Mouse (Mus musculus) ZHBTc4 (cell line): Measurements from ENCODE around the gene Dip2b.
A peak's percentile ranks its signal among the peaks of the same experiment; 100 is the strongest.
"Not testable (repeated sequence)": the region's sequence is repeated elsewhere in the genome, so short reads cannot be mapped to it uniquely, and the experiment has no call there.

ENCODE experiments used
- DNase-seq: peaks from one replicate; pipeline ENCODE4 v3.0.0-alpha.2; 2011; ENCODE audit warnings: low read depth, low spot score

Dip2b gene

DNA sequence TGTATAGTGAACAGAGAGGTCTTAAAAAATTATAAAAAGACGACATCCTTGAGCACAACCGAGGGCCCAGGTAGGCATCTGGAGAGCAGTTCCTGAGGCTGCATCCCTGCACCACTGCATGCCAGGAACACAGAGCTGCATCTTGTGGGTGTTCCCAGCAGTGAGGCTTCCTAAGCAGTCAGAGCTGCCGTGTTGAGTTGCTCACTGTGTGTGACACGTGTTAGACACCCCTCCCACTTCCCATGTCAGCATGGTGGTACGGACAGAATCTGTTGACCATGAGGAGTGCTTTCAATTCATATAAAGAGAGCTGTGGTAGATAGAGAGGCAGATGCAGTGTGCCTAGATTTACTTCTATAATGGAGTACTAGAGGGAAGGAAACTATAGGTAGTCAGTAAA is 218.8 kb downstream of the Dip2b start:
- no peak for DNase-seq

DNA sequence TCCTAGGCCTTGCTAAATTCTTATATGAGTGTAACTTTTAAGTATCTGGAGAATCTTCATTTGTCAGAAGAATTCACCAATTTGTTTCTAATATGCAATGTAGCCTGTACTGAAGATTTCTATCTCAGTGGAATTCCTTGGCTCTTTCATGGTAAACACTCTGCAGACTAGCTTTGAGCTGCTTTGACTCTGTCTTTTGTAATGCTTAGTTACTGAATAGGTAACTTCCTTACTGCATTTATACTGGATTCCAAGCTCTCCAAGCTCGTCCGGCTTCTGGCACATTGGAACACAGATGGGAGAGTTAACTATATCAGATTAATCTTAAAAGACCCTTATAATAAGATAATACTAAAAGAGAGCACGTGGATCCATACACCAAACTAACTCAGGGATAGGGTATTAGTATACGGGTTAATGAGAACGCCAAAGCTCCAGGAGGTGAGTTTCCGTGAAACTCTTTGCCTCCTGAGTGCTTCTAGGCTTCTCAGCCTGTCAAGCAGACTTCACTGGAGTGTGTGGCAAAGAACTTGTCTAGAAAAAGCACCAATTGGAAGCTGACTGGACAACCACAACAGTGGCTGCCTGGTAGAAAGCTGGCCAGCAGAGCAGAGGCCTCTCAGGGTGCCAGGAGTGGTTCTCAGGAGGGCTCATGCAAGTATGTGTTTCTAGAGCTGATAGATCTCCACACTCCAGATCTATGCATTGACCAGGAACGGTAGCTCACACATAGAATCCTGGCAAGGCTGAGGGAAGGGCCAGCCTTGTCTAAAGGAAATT is 220.4 kb downstream of the Dip2b start:
- peak; percentile 65 for DNase-seq

GRCm38 (mm10) chr15:100260351-100260750 is 221.9 kb downstream of the Dip2b start:
- not testable (repeated sequence) for DNase-seq

DNA sequence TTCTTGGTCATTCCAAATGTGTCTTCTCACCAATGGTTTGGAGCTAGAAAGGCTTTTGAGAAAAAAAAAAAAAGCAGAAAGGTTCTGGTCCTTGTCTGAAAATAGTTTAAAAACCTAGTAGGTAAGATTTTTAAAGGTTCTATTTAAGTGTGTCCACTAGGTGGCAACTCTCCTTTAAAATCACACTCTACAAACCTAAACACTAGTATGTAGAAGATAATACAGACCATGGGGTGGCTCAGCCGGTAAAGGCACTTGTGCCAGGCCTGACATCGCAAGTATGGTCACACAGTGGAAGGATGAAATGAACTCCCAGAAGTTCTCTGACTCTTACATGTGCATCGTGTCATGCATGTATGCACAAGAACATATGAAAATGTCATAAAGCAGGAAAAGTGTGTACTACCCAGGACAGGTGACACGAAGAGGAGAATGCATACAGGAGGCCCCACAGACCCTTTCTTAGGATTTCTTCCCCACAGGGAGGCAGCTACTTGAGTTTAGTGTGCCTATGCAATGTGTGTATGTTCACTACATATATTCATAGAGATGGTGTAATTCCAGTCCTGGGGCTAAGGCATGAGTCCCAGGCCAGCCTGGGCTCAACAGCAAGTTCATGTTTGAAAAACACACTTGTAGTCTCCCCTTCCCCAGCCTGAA is 224.9 kb downstream of the Dip2b start:
- DNase-seq: peak; percentile 66

- DNase-seq: no peak
Observed at GRCm38 (mm10) chr15:100265586-100266325, 227.3 kb downstream of the Dip2b start.

DNA sequence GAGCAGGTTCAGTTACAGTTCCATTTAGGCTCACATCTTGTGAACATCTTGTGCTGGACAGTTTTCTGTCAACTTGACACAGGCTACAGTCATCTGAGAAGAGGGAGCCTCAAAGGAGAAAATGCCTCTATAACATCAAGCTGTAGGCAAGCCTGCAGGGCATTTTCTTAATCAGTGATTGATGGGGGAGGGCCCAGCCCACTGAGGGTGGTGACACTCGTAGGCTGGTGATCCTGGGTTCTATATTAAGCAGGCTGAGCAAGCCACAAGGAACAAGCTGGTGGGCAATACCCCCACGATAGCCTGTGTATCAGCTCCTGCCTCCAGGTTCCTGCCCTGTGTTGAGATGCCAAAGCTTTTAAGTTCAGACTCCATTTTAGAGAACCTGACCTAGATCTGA is 230.5 kb downstream of the Dip2b start:
- DNase-seq: peak; percentile 51
